Mouse (Mus musculus) mouse embryonic stem cell (cell line): ENCODE measurements around the gene Slc26a10.

Source experiments
- in situ Hi-C, 2 experiments: fragments of 300-500 bp; cut with MboI; formaldehyde crosslinking; loops; 1 replicate in 1 of 2; 3 replicates in 1 of 2; pipeline ENCODE4 v1.14.3; 2019 to 2020; ENCODE audit warnings: low sequenced_read_pairs in 2 of 2, low pct_unique_long_range_greater_than_20kb in 1 of 2, mixed read lengths in 1 of 2; ENCODE audit not compliant: unreplicated experiment in 1 of 2

The Slc26a10 gene

DNA sequence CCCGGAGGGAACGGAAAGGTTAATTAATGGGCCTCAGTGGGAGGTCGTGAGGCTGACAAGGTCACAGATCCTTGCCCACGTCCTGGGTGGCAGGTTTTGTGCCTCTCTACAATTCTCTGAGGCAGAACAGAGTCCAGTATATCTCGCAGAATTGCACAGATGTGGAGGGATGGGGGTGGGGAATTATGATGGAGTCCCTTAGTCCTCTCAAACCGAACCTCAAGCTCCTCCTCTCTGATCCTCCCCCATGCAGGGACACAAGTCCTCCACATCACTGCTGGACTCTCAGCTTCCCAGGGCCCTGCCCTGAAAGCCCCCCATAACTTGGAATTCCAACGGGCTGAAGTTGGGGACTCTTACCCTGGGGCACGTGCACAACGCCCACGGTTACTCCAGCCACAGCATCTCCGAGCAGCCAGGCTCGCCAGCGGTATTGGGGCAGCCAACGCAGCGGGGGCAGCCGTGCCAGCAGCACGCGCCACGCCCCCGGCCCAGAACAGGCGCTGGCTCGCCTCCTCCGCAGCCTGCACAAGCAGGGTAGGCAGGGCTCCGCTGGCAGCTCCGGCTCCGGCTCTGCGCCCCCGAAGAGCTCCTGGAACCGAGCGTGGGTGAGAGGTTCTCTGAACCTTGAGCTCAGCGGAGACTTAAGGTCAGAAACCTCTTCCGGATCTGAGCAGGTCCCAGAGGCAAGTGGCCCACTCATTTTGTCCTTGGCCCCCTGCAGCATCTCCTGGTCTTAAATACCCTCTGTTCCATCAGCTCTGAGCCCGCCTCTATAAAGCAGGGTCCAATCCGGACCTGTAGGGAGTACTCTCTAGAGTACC lies at the start of gene Slc26a10:
Gene Slc26a10, minus strand, starts transcription at position 775 of the 824 bp plus-strand sequence.
- in situ Hi-C loops = loop anchor here (5.0 to 10.0 kb wide), 3 partner anchors 55 to 157 kb away; partner anchors contain the start of gene Os9 (in 1 of the 2)

DNA sequence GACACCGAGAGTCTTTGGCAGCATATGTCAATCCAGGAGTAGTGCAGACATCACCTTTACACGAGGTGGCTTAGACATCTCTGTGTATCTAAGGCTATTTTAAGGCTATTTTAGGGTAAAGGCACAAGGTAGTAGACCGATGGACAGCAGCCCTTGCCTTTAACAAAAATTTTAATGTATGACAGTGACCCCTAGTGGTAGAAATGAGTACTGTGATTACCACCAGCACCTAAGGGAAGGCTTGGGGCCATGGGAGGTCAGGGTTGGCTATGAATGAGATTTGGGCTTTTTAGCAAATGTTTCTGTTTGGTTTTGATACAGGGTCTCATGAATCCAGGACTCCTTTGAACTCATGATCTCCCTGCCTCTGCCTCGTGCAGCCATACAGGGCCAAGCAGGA lies 48.5 kb upstream of the Slc26a10 start:
- in situ Hi-C loops = no loop called here

DNA sequence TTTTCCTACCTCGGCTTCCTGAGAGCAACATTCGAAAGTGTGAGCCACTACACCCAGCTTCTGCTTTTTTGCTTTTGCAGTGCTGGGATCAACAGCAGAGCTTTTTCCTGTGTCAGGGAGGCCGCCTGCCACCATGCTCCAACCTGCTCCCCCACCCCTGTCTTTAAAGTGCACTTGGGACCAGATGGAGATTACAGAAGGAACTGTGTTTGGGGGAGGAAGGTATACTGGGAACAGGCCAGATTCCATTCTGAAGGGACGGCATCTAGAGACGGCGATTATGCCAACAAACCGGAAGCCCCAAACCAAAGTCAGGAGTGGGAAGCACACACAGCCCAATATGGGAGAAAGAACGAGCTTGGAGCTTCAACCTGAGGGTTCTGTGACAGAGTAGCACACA lies 46.7 kb upstream of the Slc26a10 start:
- in situ Hi-C loops = no loop called here

DNA sequence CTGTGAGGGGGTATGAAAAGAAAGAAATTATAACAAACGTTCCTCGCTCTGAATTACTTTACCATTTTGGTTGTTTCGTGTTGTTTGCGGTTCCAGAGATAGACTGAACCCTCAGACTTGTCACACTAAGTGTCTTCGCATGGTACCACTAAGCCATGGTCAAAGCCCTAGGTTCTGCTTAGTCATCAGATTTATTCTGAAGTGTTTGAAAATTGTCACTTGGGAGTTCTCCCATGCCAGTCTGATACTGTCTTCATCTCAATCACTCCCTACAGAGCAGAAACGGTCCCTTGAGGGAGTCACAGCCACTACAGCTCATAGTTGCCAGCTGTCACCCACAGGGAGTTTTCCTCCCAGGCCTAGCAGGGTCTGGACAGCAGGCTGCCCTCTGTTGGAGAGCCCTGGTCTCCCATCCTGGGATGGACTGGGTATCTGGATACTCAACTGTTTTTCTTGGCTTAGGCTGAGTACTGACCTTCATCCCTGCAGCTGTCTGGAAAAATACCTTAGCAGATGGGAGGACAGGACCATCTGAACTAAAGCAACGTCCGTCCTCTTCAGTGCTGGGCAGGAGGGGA lies 46.0 kb upstream of the Slc26a10 start:
- in situ Hi-C loops = no loop called here

DNA sequence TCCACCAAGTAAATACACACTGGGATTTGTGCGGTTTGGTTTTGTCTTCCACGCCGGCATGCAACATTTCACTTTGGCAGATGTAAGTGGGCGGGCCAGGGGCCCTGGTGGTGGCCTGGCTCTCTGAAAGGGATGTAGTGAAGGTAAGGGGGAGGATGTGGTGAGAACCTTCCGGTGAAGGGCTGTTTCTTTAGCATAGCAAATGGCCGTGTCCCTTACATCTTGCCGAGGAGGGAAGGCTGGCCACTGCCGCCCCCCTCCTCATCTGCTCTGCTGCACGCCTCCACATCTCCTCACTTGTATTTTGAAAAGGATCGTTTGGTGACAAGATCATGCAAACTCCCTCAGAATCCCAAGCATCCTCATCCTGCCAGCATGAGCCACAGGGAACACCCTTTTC lies 45.3 kb upstream of the Slc26a10 start:
- in situ Hi-C loops = no loop called here

DNA sequence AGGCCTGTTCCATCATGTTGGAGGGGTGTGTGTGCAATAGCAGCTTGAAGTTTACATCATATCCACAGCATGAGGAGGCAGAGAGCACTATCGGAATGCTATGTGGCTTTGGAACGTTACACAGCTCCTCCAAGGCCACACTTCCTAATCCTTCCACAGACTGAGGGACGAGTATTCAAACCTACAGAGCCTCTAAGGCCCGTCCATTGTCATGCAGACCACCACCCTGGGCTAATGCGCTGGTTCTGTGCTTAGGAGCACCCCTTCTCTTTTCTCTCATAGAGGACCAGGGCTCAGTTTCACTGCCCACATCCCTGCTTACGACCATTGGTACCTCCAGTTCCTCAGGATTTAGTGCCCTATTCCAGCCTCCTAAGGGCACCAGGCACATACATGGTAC lies 44.8 kb upstream of the Slc26a10 start:
- in situ Hi-C loops = no loop called here

DNA sequence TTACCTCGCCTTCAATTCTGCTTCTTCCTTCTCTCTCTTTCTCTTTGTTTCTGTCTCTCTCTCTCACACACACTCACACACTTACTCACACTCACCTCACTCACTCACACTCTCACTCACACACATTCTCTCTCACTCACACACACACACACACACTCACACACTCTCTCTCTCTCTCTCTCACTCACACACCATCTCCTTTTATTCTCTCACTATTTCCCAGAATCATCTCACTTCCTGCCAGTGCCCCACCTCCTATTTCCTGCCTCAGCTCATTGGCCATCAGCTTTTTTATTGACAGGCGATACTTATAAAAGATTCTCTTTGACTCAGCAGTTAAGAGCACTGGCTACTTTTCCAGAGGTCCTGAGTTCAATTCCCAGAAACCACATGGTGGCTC lies 37.9 kb upstream of the Slc26a10 start:
- in situ Hi-C loops = no loop called here

DNA sequence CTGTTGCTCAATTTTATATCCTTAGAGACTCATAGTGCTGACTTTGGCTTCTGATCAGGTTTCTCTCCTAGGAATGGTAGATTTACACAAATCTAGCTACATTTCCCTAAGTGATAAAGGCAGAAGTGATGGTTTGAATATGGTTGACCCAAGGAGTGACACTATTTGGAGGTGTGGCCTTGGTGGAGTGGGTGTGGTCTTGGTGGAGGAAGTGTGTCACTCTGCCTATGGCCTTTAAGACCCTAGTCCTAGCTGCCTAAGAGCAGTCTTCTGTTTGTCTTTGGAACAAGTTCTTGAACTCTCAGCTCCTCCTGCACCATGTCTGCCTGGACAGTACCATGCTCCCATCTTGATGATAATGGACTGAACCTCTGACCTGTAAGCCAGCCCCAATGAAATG lies 36.7 kb upstream of the Slc26a10 start:
- in situ Hi-C loops = no loop called here

DNA sequence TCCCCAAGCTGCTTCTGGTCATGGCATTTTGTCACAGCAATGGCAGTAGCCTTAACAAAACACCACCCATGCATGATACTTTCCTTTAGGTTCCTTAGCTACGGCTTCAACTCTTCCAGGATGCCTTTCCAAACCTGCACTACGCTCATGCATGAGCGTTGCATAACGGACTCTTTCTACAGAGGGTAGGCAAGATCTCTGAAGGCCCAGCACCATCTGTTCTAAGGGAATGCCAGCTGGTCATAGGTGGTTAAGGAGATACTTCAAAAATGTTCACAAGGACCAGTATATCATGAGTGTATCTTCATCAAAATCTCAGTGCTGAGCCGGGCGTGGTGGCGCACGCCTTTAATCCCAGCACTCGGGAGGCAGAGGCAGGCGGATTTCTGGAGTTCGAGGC lies 36.0 kb upstream of the Slc26a10 start:
- in situ Hi-C loops = no loop called here

DNA sequence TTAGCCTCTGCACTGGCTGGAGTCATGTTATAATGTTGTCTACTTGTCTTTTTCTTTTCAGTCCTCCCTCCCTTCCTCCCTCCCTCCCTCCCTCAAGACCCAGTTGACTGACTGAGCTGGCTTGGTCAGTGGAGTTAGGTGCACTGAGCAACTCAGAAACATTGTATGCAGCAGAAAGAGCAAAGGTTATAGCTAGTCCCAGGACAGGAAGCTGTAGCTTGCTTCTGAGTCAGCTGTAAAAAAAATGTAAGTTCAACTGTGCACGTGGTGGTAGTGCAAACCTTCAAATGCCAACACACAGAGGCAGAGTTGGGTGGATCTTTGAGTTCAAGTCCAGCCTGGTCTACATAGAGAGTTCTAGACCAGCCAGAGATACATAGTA lies 34.0 kb upstream of the Slc26a10 start:
- in situ Hi-C loops = no loop called here

DNA sequence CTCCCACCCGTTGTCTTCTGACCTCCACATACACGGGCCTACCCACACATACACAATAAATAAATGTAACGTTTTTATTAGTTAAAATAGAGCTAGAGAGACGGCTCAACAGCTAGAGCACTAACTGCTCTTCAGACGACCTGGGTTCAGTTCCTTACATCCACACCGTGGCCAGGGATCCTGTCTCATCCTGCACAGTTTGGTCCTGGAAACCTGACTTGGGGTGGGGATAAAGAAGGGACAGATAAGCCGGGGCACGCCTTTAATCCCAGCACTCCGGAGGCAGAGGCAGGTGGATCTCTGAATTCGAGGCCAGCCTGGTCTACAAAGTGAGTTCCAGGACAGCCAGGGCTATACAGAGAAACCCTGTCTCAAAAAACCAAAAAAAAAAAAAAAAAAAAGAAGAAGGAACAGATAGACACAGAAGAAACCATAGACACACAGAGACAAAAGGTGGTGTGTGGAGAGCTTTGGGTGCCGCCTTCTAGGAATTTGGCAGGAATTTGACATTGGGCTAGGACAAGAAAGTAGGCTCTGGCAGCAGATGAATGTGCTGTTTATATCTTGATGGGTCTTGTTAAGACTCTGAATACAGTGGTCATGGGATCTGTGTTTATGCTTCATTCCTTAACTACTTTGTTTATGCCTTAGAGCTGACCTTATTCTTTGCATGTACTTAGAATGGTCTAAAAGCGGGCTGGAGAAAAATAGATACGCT lies 33.4 kb upstream of the Slc26a10 start:
- in situ Hi-C loops = no loop called here

DNA sequence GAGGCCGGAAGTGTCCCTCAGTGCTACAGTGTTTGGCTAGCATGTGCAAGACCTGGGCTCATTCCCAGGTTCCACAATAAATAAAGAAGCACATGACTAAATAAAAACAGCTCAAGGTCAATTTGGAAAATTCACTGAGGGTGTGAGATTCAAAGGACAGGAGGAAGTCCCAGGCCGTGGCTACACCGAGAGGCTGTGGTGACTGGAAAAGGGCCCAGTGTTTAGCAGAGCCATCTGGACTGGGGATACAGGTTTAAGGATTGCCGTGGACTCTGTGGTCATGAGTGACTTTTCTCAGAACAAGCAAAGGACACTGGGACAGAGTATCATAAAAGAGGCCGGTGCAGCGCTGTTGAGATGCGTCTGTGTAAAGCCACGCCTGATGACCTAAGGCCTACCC lies 32.8 kb upstream of the Slc26a10 start:
- in situ Hi-C loops = no loop called here

DNA sequence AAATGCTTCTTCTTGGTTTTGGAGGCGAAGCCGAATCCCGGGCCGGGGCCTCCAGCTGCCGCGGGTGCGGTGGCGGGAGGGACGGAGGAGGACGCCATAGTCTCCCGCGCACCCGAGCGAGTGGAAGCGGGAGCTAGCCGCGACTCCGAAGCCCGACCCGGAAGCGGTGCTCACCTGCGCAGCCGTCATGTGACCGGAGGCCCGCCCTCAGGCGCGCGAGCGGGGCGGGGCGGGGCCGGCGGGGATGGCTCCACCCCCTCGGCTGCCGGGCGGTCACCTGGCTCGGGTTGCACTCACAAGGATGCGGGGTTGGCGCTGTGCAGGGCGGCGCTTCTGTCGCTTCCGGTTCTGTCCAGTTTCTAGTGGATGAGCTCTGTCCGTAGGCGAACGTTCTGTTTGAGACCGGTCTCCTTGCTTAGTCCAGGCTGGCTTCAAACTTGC lies 31.0 kb upstream of the Slc26a10 start, which contains the start of gene Pip4k2c:
Gene Pip4k2c, minus strand, starts transcription at position 172 of the 441 bp plus-strand sequence.
- in situ Hi-C loops = no loop called here

DNA sequence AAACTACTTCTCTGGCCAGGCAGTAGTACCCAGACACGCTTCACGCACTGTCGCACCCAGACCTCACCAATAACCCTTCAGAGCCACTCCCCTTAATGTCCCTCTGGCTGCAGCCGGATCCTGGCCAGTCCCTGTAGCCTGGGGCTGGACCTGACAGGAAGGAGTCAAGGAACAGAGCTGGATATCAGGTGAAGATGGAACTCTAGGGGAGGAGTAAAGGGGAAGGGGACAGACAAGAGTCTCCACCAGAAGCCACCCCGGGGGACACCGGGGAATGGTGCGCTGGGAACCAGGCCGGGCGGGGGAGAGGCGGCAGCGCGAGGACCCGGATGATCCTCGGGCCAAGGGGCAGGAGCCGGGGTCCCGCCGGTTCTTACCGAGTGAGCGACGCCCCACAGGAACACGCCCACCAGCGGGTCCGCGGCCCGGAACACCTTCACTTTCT lies 30.5 kb upstream of the Slc26a10 start:
- in situ Hi-C loops = no loop called here

DNA sequence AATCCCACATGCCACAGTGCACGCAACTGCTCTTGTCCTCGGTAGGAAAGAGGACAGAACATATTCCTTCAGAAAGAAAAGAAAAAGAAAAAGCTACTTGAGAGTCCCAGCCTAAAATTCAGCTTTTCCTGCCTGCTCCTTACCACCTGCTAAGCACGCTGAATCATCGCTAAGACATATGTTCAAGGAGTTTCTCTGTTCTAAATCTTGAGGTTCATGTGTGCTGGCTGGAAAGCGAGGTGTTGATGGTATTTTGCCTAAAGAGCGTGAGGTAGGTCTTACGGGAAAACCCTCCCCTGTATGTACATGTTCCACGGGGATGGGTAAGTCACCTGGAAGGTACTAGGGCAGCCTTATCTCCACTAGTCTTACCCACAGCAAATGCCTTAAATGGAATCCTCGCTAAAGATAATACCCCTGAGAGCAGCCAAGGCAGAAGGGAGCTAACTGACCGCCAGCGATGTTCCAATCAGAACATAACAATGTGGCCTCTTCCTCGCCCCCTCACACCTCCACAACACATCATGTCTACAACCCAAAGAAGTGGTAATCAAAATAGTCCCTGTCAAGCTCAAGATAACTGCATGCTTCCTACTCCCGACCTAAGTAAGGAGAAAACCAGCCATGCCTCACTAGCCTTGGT lies 29.6 kb upstream of the Slc26a10 start:
- in situ Hi-C loops = no loop called here

DNA sequence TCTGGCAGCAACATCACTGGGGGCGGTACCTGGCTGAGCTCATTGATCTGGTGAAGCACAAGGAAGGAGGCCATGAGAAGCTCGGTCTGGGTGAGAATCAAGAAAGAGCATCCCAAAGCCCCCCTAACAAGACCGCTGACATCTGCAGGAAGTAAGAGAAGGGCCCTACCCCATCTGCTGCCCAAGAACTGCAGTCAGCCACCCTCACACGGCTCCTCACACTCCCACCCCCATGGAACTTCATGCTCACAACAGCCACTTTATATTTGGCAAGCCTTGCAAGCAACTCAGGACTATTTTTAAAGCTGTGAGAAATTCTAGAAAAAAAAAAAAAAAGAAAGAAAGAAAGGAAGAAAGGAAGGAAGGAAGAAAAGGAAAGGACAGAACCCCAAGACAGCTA lies 28.5 kb upstream of the Slc26a10 start:
- in situ Hi-C loops = no loop called here

DNA sequence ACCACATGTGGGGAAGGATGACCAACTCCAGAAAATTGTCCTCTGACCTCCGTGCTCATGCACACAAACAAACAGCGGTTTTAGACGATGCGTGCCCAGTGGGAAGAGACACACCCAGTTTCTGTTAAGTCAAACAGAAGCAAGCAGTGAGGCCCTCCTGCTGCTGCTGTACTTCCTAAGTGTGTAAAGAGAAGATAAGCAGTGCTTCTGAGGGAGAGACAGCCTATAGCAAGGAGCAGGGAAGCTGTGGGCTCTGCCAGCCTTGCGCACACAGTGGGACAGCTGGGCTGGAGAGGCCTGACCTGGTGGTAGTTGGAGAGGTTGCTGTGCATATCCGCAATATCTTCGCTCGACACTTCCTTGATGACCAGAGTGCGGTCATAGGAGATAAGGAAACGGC lies 24.9 kb upstream of the Slc26a10 start:
- in situ Hi-C loops = no loop called here

DNA sequence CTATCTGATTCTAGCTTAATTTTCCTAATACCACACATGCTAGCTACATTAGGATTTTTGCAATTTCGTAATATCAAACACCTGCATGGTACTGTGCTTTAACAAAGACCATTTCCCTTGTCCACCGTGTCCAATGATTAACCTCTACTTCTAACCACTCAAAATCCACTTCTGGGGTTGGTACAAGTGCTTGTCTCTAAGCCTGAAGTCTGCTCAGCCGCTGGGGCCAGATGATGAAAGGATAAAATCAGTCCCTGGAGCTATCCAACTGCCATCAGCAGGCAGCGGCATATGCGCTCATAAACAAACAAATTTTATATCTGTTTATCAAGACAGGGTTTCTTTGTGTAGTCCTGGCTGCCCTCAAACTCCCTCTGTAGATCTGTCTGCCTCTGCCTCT lies 24.1 kb upstream of the Slc26a10 start:
- in situ Hi-C loops = no loop called here

DNA sequence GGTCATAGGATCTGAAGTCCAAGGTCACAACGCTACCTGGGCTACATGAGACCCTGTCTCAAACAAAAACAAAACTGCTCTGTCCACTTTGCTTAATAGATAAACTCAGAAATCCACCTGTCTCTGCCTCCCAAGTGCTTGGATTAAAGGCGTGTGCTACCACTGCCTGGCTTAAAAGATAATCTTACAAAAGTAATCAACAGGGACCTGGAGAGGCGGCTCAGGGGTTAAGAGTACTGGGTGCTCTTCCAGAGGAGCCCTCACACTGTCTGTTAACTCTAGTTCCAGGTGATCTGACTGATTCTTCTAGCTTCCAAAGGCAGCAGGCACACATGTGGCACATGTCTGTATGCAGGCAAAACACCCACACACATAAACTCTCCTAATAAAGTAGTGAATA lies 22.7 kb upstream of the Slc26a10 start:
- in situ Hi-C loops = no loop called here
